Mouse (Mus musculus): Measurements from ENCODE around the gene D17H6S53E.

DNA sequence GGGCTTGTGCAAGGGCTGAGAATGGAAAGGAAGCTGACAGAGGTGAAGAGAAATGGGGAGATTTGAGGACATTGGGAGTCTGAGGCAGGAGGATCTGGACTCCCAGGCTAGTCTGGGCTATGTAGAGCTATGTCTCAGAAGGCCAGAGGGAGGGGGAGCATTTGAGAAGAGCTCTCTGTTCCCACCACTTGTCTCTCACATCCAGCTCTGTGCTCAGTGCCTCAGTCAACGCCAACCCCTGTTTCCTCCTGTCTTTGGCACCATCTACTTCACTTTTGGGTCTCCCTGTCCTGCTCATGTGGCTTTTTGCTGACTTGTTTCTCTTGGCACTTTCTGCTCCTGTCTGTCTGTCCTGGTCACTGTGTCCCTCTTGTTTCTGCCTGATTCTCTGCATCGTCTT lies 48.9 kb upstream of the D17H6S53E start:
- TF ChIP-seq CTCF (IDR thresholded peaks at IDR 0.05) (no peak), EP300 (IDR thresholded peaks at IDR 0.05) (no peak)
